Mouse (Mus musculus): ENCODE data around the gene Etfdh.

DNA sequence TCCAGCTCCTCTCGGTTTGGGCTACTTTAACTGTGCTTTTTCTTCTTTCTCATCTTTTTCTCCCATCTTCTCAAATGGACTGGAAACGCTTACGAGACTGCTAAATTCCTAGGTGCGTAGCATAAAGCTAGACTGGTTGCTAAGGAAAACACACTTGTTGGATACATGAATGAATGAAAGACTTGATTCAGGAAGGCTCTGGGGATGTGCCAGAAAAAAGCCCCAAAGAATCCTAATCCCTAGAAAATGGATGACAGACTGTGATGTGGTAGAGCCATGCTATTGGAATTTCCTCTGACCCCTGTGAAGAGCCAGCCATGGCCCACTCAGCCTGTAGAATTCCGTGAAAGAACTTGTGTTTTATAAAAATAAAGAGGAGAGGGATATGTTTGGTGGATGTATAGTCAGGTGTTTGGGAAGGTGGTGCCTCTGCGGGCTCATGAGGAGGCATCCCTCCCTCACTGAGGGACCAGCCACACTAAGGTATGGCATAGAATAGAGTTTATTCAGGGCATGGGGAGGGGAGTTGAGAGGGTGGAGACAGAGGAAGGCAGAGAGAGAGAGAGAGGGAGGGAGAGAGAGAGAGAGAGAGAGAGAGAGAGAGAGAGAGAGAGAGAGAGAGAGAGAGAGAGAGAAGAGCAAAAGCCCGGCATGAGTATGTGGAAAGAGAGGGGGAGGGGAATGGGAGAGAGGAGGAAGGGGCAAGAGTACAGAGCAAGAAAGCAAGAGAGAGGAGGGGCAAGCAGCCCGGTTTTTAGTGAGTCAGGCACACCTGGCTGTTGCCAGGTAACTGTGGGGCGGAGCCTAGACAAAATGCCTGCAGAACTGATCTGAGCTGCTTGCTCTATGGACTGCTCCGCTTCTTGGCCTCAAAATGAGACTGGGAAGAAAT is 53.5 kb downstream of the Etfdh start:
- TF ChIP-seq CTCF (IDR thresholded peaks at IDR 0.05) (no peak), EP300 (IDR thresholded peaks at IDR 0.05) (no peak)

All from lung, postnatal 0 days (tissue).